Mouse (Mus musculus) MEL (cell line): ENCODE measurements around the gene Snx29. TPM values are rescaled to one million over a fixed set of nuclear protein-coding genes. Genes with fewer than 3 reads are reported as not detected.

Experiments used
- DNase-seq: peaks from one replicate; pipeline ENCODE4 v3.0.0; 2011; ENCODE audit warnings: low read depth, low spot score
- H3K27ac ChIP-seq: 2 replicates; pipeline ENCODE4 v1.5.1; 2012; ENCODE audit warnings: low read depth, mild to moderate bottlenecking, control low read depth, low read length, moderate library complexity; ENCODE audit not compliant: control insufficient read depth
- H3K27me3 ChIP-seq, 2 experiments: fragments of 150-350 bp in 1 of 2; sonication (generic) in 1 of 2; 2 replicates each; pipeline ENCODE4 v1.6.1; 2012; ENCODE audit warnings: low read length in 2 of 2, mild to moderate bottlenecking in 2 of 2, improper control_type of control experiment in 1 of 2, moderate library complexity in 1 of 2; ENCODE audit not compliant: insufficient read depth in 2 of 2, control insufficient read depth in 1 of 2
- H3K36me3 ChIP-seq, 2 experiments: 2 replicates each; pipeline ENCODE4 v1.6.1; 2012 to 2014; ENCODE audit warnings: low read length in 2 of 2, improper control_type of control experiment in 1 of 2, inconsistent platforms in 1 of 2, mild to moderate bottlenecking in 1 of 2; ENCODE audit not compliant: insufficient read depth in 2 of 2, control insufficient read depth in 1 of 2
- H3K4me1 ChIP-seq, 2 experiments: fragments of 150-350 bp in 1 of 2; sonication (generic) in 1 of 2; 2 replicates each; pipeline ENCODE4 v1.6.1; 2012; ENCODE audit warnings: low read length in 2 of 2, improper control_type of control experiment in 1 of 2, mild to moderate bottlenecking in 1 of 2; ENCODE audit not compliant: insufficient read depth in 2 of 2, control insufficient read depth in 1 of 2
- H3K4me3 ChIP-seq, 2 experiments: fragments of 150-350 bp in 1 of 2; sonication (generic) in 1 of 2; 2 replicates each; pipeline ENCODE4 v1.5.1; 2012; ENCODE audit warnings: low read depth in 2 of 2, low read length in 2 of 2, mild to moderate bottlenecking in 2 of 2, moderate library complexity in 2 of 2, control low read depth in 1 of 2, improper control_type of control experiment in 1 of 2; ENCODE audit not compliant: control insufficient read depth in 1 of 2, insufficient read depth in 1 of 2
- H3K79me2 ChIP-seq: 2 replicates; pipeline ENCODE4 v1.6.1; 2012; ENCODE audit warnings: mild to moderate bottlenecking, low read length, moderate library complexity; ENCODE audit not compliant: control insufficient read depth, poor library complexity, insufficient read depth
- H3K9ac ChIP-seq: 2 replicates; pipeline ENCODE4 v1.6.1; 2012; ENCODE audit warnings: low read depth, mild to moderate bottlenecking, control low read depth, low read length, moderate library complexity; ENCODE audit not compliant: control insufficient read depth, poor library complexity, severe bottlenecking
- H3K9me3 ChIP-seq: fragments of 150-350 bp; sonication (generic); replicated peaks from 2 replicates; pipeline ENCODE4 v1.6.1; 2012; ENCODE audit warnings: mild to moderate bottlenecking, low read length, improper control_type of control experiment, moderate library complexity; ENCODE audit not compliant: insufficient read depth
- BHLHE40 ChIP-seq: IDR thresholded peaks from 2 replicates; pipeline ENCODE4 v1.6.1; 2012; ENCODE audit warnings: low read depth, mild to moderate bottlenecking, inconsistent platforms, low read length, improper control_type of control experiment, borderline replicate concordance
- CHD2 ChIP-seq: IDR thresholded peaks from 2 replicates; pipeline ENCODE4 v1.6.1; 2011; ENCODE audit warnings: low read length, improper control_type of control experiment
- E2F4 ChIP-seq: IDR thresholded peaks from 2 replicates; pipeline ENCODE4 v1.6.1; 2011; ENCODE audit warnings: low read depth, low read length, improper control_type of control experiment, borderline replicate concordance
- ELF1 ChIP-seq: IDR thresholded peaks from 2 replicates; pipeline ENCODE4 v1.6.1; 2014; ENCODE audit warnings: low read depth, mild to moderate bottlenecking, inconsistent platforms, low read length, improper control_type of control experiment, moderate library complexity
- ETS1 ChIP-seq: IDR thresholded peaks from 2 replicates; pipeline ENCODE4 v1.6.1; 2012; ENCODE audit warnings: low read depth, mild to moderate bottlenecking, inconsistent platforms, low read length, improper control_type of control experiment, moderate library complexity
- GABPA ChIP-seq: IDR thresholded peaks from 2 replicates; pipeline ENCODE4 v1.6.1; 2012; ENCODE audit warnings: low read depth, mild to moderate bottlenecking, inconsistent platforms, low read length, improper control_type of control experiment, moderate library complexity
- HCFC1 ChIP-seq: IDR thresholded peaks from 2 replicates; pipeline ENCODE4 v1.6.1; 2012; ENCODE audit warnings: low read depth, mild to moderate bottlenecking, inconsistent platforms, low read length, improper control_type of control experiment, moderate library complexity
- JUND ChIP-seq: IDR thresholded peaks from 2 replicates; pipeline ENCODE4 v1.6.1; 2011; ENCODE audit warnings: low read depth, mild to moderate bottlenecking, improper control_type of control experiment, low read length
- KAT2A ChIP-seq: conservative IDR thresholded peaks from 2 replicates; pipeline ENCODE4 v1.6.1; 2012; ENCODE audit warnings: low read depth, low read length, improper control_type of control experiment, inconsistent platforms
- MAFK ChIP-seq: IDR thresholded peaks from 2 replicates; pipeline ENCODE4 v1.6.1; 2011; ENCODE audit warnings: low read depth, mild to moderate bottlenecking, low read length, improper control_type of control experiment, borderline replicate concordance
- MXI1 ChIP-seq: IDR thresholded peaks from 2 replicates; pipeline ENCODE4 v1.6.1; 2011; ENCODE audit warnings: mild to moderate bottlenecking, low read depth, low read length, improper control_type of control experiment
- NELFE ChIP-seq: IDR thresholded peaks from 2 replicates; pipeline ENCODE4 v1.6.1; 2011; ENCODE audit warnings: low read depth, low read length, improper control_type of control experiment
- NRF1 ChIP-seq: IDR thresholded peaks from 2 replicates; pipeline ENCODE4 v1.6.1; 2014; ENCODE audit warnings: low read depth, mild to moderate bottlenecking, inconsistent platforms, low read length, improper control_type of control experiment, moderate library complexity; ENCODE audit not compliant: poor library complexity, insufficient read depth, severe bottlenecking
- RAD21 ChIP-seq: IDR thresholded peaks from 2 replicates; pipeline ENCODE4 v1.6.1; 2011; ENCODE audit warnings: mild to moderate bottlenecking, low read depth, low read length, improper control_type of control experiment
- RCOR1 ChIP-seq: IDR thresholded peaks from 2 replicates; pipeline ENCODE4 v1.6.1; 2012; ENCODE audit warnings: low read depth, mild to moderate bottlenecking, inconsistent platforms, low read length, improper control_type of control experiment
- TBP ChIP-seq: IDR thresholded peaks from 2 replicates; pipeline ENCODE4 v1.8.0; 2011; ENCODE audit warnings: low read depth, low read length, improper control_type of control experiment
- TCF12 ChIP-seq: IDR thresholded peaks from 2 replicates; pipeline ENCODE4 v1.6.1; 2014; ENCODE audit warnings: low read depth, mild to moderate bottlenecking, inconsistent platforms, low read length, improper control_type of control experiment, moderate library complexity
- USF1 ChIP-seq: IDR thresholded peaks from 2 replicates; pipeline ENCODE4 v1.6.1; 2014; ENCODE audit warnings: low read depth, mild to moderate bottlenecking, inconsistent platforms, low read length, improper control_type of control experiment, moderate library complexity
- USF2 ChIP-seq, 2 experiments: IDR thresholded peaks; 2 replicates each; pipeline ENCODE4 v1.6.1; 2011 to 2012; ENCODE audit warnings: improper control_type of control experiment in 2 of 2, low read length in 2 of 2, borderline replicate concordance in 1 of 2, inconsistent platforms in 1 of 2, low read depth in 1 of 2, mild to moderate bottlenecking in 1 of 2; ENCODE audit not compliant: insufficient read depth in 1 of 2
- ZC3H11A ChIP-seq: IDR thresholded peaks from 2 replicates; pipeline ENCODE4 v1.6.1; 2012; ENCODE audit warnings: low read depth, mild to moderate bottlenecking, inconsistent platforms, low read length, improper control_type of control experiment
- ZMIZ1 ChIP-seq: IDR thresholded peaks from 2 replicates; pipeline ENCODE4 v1.6.1; 2012; ENCODE audit warnings: low read depth, mild to moderate bottlenecking, inconsistent platforms, low read length, improper control_type of control experiment, moderate library complexity
- ZNF384 ChIP-seq: IDR thresholded peaks from 2 replicates; pipeline ENCODE4 v1.6.1; 2012; ENCODE audit warnings: low read depth, mild to moderate bottlenecking, inconsistent platforms, low read length, improper control_type of control experiment
- polyA plus RNA-seq, 2 experiments: library from polyadenylated mRNA; stranded (reverse) in 1 of 2; unstranded in 1 of 2; fragments of >175 nt in 1 of 2; fragments of >200 nt in 1 of 2; gene quantifications; 2 replicates each; pipeline versions ENCODE4 v1.2.1 to v1.2.4; 2012; ENCODE audit warnings: low replicate concordance in 2 of 2, low read depth in 1 of 2; ENCODE audit not compliant: insufficient read length in 2 of 2, insufficient read depth in 1 of 2, missing spikeins in 1 of 2
- total RNA-seq: library from RNA; depleted of rRNA; stranded (reverse); fragments of 300-350 nt; gene quantifications from 2 replicates; pipeline ENCODE4 v1.2.3, GENCODE M21; 2012

The Snx29 gene
- total and polyA plus RNA-seq, 3 experiments = 0.72 to 0.73 TPM; not detected in 1

DNA sequence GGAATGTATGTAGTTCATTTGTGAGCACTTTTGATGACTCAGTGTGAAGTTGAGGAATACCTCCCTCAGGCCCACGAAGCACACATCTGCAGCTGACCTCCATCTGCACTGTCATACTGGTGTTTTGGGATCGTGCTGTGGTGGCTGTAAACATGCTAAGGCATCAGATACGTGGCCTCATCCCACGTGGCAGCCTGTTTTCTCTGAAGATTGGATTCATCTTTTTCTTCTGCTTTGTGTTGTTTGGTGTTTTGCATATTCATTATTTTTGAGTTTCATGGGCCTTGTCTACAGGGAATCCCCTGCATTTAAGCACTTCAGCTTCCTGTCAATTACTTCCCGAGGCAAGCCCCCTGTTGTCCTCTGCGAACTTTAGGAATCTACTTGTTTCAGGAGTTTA lies 246.4 kb downstream of the Snx29 start:
- TF ChIP-seq ELF1 = no peak
- no peak for TF ChIP-seq USF1
- TF ChIP-seq, all 39 proteins: peak for 0
- H3K4me1 ChIP-seq = 0 out of 4 replicates have a peak, but pooled peaks cover 0 to 2% of the 10 kb centered on the region in 2 experiments
- DNase-seq = no peak
- H3K79me2 ChIP-seq = no peaks in the 10 kb centered on the region
- H3K36me3 ChIP-seq = peaks cover 0 to 2% of the 10 kb centered on the region in 2 experiments; a peak in 1 of 4 replicates
- H3K9me3 ChIP-seq = no peaks in the 10 kb centered on the region
- H3K9ac ChIP-seq = no peak overlapping the region
- H3K4me3 ChIP-seq = no peak overlapping the region
- no peak overlapping the region for H3K27ac ChIP-seq
- no peaks in the 10 kb centered on the region for H3K27me3 ChIP-seq

GRCm38 (mm10) chr16:11570072-11570471 lies 247.4 kb downstream of the Snx29 start:
- Histone ChIP-seq H3K27ac (no peak overlapping the region), H3K79me2 (no peaks in the 10 kb centered on the region), H3K4me1 (0 out of 4 replicates have a peak, but pooled peaks cover 0 to 2% of the 10 kb centered on the region in 2 experiments), H3K9me3 (no peaks in the 10 kb centered on the region), H3K36me3 (peaks cover 0 to 2% of the 10 kb centered on the region in 2 experiments; a peak in 1 of 4 replicates), H3K27me3 (no peaks in the 10 kb centered on the region), H3K4me3 (no peak overlapping the region), H3K9ac (no peak overlapping the region)
- DNase-seq = no peak
- no peak for TF ChIP-seq TCF12
- no peak for TF ChIP-seq RAD21
- TF ChIP-seq MXI1 = no peak
- TF ChIP-seq RCOR1 = no peak
- no peak for TF ChIP-seq HCFC1
- no peak for TF ChIP-seq TBP
- no peak for TF ChIP-seq NRF1
- no peak for TF ChIP-seq JUND
- TF ChIP-seq MAFK = no peak
- TF ChIP-seq ETS1 = no peak
- no peak for TF ChIP-seq NELFE
- TF ChIP-seq ZMIZ1 = no peak
- TF ChIP-seq BHLHE40 = no peak
- no peak for TF ChIP-seq ZNF384
- TF ChIP-seq KAT2A = no peak
- TF ChIP-seq GABPA = no peak
- TF ChIP-seq ZC3H11A = no peak
- no peak for TF ChIP-seq CHD2
- TF ChIP-seq USF2 (IDR thresholded peaks at IDR 0.05; ENCODE audit: borderline replicate concordance in 1 of 2, insufficient read depth in 1 of 2, low read depth in 1 of 2, low read length in 2 of 2) = no peak
- TF ChIP-seq E2F4 = no peak
